Mouse (Mus musculus) testis, adult 2 months (tissue): ENCODE data around the gene Pim3. TPM values are rescaled to one million over a fixed set of nuclear protein-coding genes. Genes with fewer than 3 reads are reported as not detected.

Source experiments
- H3K27ac ChIP-seq: fragments of 200-500 bp; 2 replicates; pipeline ENCODE4 v1.5.1; 2012; ENCODE audit warnings: low read depth, low read length; ENCODE audit not compliant: control insufficient read depth, insufficient read depth
- H3K27me3 ChIP-seq: fragments of 200-500 bp; 2 replicates; pipeline ENCODE4 v1.6.1; 2012; ENCODE audit warnings: mild to moderate bottlenecking, low read length, moderate library complexity; ENCODE audit not compliant: control insufficient read depth, insufficient read depth
- H3K36me3 ChIP-seq: fragments of 200-500 bp; 2 replicates; pipeline ENCODE4 v1.6.1; 2012; ENCODE audit warnings: mild to moderate bottlenecking, low read length; ENCODE audit not compliant: control insufficient read depth, insufficient read depth
- H3K4me1 ChIP-seq: fragments of 200-500 bp; 2 replicates; pipeline ENCODE4 v1.6.1; 2012; ENCODE audit warnings: low read length; ENCODE audit not compliant: control insufficient read depth, insufficient read depth
- H3K4me3 ChIP-seq: fragments of 200-500 bp; 2 replicates; pipeline ENCODE4 v1.5.1; 2012; ENCODE audit warnings: low read depth, mild to moderate bottlenecking, low read length, moderate library complexity, mixed read lengths; ENCODE audit not compliant: control insufficient read depth
- CTCF ChIP-seq: fragments of 200-500 bp; IDR thresholded peaks from 2 replicates; pipeline ENCODE4 v1.5.1; 2012; ENCODE audit warnings: low read depth, mild to moderate bottlenecking, inconsistent platforms, low read length, moderate library complexity; ENCODE audit not compliant: control insufficient read depth, insufficient read depth, insufficient replicate concordance
- POLR2A ChIP-seq: fragments of 200-500 bp; IDR thresholded peaks from 2 replicates; pipeline ENCODE4 v1.6.1; 2012; ENCODE audit warnings: low read depth, mild to moderate bottlenecking, inconsistent platforms, low read length, moderate library complexity; ENCODE audit not compliant: control insufficient read depth
- polyA plus RNA-seq: library from polyadenylated mRNA; depleted of rRNA; stranded (reverse); fragments of >200 nt; gene quantifications from 2 replicates; pipeline ENCODE4 v1.2.3, GENCODE M21; 2012; rRNA removed

The Pim3 gene
- polyA plus RNA-seq, 1 experiment = 13.2 TPM

- Histone ChIP-seq H3K36me3 (no peaks in the 10 kb centered on the region), H3K27ac (no peak overlapping the region), H3K27me3 (no peaks in the 10 kb centered on the region), H3K4me1 (no peaks in the 10 kb centered on the region), H3K4me3 (no peak overlapping the region)
- no peak for TF ChIP-seq CTCF
- TF ChIP-seq POLR2A = no peak
Measured at GRCm38 (mm10) chr15:88902200-88902875, 40.4 kb downstream of the Pim3 start.

- Histone ChIP-seq H3K27me3 (no peaks in the 10 kb centered on the region), H3K4me3 (no peak overlapping the region), H3K27ac (no peak overlapping the region), H3K36me3 (no peaks in the 10 kb centered on the region), H3K4me1 (no peaks in the 10 kb centered on the region)
- no peak for TF ChIP-seq POLR2A
Measured at GRCm38 (mm10) chr15:88903086-88903485, 41.1 kb downstream of the Pim3 start.

GRCm38 (mm10) chr15:88904056-88904811, 42.2 kb downstream of the Pim3 start:
- no peaks in the 10 kb centered on the region for H3K36me3 ChIP-seq
- H3K4me3 ChIP-seq = no peak overlapping the region
- H3K27me3 ChIP-seq = no peaks in the 10 kb centered on the region
- no peak overlapping the region for H3K27ac ChIP-seq
- TF ChIP-seq POLR2A = no peak
- no peak for TF ChIP-seq CTCF
- H3K4me1 ChIP-seq = no peaks in the 10 kb centered on the region

- Histone ChIP-seq H3K27ac (no peak overlapping the region), H3K4me3 (no peak overlapping the region), H3K36me3 (no peaks in the 10 kb centered on the region), H3K27me3 (no peaks in the 10 kb centered on the region), H3K4me1 (no peaks in the 10 kb centered on the region)
- TF ChIP-seq POLR2A (no peak), CTCF (no peak)
Measured at GRCm38 (mm10) chr15:88906347-88906746, 44.4 kb downstream of the Pim3 start.

- Histone ChIP-seq H3K27me3 (no peaks in the 10 kb centered on the region), H3K4me3 (no peak overlapping the region), H3K4me1 (no peaks in the 10 kb centered on the region), H3K36me3 (no peaks in the 10 kb centered on the region), H3K27ac (no peak overlapping the region)
- TF ChIP-seq CTCF = no peak
- no peak for TF ChIP-seq POLR2A
Measured at GRCm38 (mm10) chr15:88915046-88915445, 53.1 kb downstream of the Pim3 start.

Other genes starting within 250 kb of the Pim3 start
- 13.6 and 14.4 TPM in 2 replicates for gene Brd1, start 128.0 kb upstream of the Pim3 start, polyA plus RNA-seq
- gene Zbed4, start 110.5 kb upstream of the Pim3 start, polyA plus RNA-seq = 14.4 and 16.8 TPM in 2 replicates
- 24.6 and 32.8 TPM in 2 replicates for gene Alg12, start 42.9 kb upstream of the Pim3 start, polyA plus RNA-seq
- gene Creld2, start 42.5 kb upstream of the Pim3 start, polyA plus RNA-seq = 347 and 372 TPM in 2 replicates
- 171 and 179 TPM in 2 replicates for gene Ttll8, start 92.2 kb downstream of the Pim3 start, polyA plus RNA-seq
- 51.1 and 56.3 TPM in 2 replicates for gene Mlc1, start 116.8 kb downstream of the Pim3 start, polyA plus RNA-seq
- 56.1 and 58.4 TPM in 2 replicates for gene Mov10l1, start 120.7 kb downstream of the Pim3 start, polyA plus RNA-seq
- 2.6 and 3.6 TPM in 2 replicates for gene Panx2, start 197.5 kb downstream of the Pim3 start, polyA plus RNA-seq
- gene Trabd, start 212.9 kb downstream of the Pim3 start, polyA plus RNA-seq = 17.3 and 19.7 TPM in 2 replicates
- gene Selenoo, start 226.9 kb downstream of the Pim3 start, polyA plus RNA-seq = 10.5 and 10.7 TPM in 2 replicates